Mouse (Mus musculus): ENCODE data around the gene Tdrd5. TPM values are rescaled to one million over a fixed set of nuclear protein-coding genes. Genes with fewer than 3 reads are reported as not detected.

Gene Tdrd5
- total and polyA plus RNA-seq, 3 experiments, result not detected

DNA sequence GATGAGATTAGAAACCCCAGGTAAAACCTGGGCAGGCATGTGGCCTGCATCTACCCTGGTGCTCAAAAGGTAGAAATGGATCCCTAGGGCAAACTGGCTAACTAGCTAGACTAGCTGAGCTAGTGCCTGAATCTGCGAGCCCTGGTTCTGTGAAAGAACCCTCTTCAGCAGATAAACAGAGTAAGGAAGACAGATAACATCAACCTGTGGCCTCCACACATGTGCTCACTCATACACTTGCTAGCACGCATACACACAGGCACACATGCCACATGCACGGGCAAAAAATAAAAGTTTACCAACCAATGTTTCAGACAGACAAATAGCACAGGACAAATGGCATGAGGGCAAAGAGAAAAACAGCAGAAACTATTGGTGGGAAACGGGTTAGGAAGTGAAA is 47.0 kb upstream of the Tdrd5 start:
- dilution Hi-C loops (cut with MboI; ENCODE audit: extremely low pct_ligation_motif_present, extremely low pct_unique_long_range_greater_than_20kb, low sequenced_read_pairs), result no loop called here
- H3K4me2 ChIP-seq (ENCODE audit: insufficient read depth, low read depth, poor library complexity, severe bottlenecking), result no peak overlapping the region
- peaks cover 0 to 5% of the 10 kb centered on the region in 2 experiments; a peak in 1 of 4 replicates for H3K4me1 ChIP-seq (ENCODE audit: control insufficient read depth in 1 of 2, insufficient read depth in 2 of 2)
- H3K27ac ChIP-seq (ENCODE audit: insufficient read depth, low read depth), result no peak overlapping the region
- no peaks in the 10 kb centered on the region for H3K36me3 ChIP-seq (replicated peaks in 1 of 2; ENCODE audit: control insufficient read depth in 1 of 2, insufficient read depth in 1 of 2, low read length in 1 of 2)
- no peaks in the 10 kb centered on the region for H3K79me2 ChIP-seq (replicated peaks; ENCODE audit: control insufficient read depth, extremely low read depth, insufficient read depth, poor library complexity, severe bottlenecking)
- TF ChIP-seq KAT2A (IDR thresholded peaks at IDR 0.05; ENCODE audit: insufficient replicate concordance, low read length) (no peak), PAX5 (IDR thresholded peaks at IDR 0.05; ENCODE audit: low read length) (no peak), MAZ (IDR thresholded peaks at IDR 0.05; ENCODE audit: low read depth, low read length) (no peak), MXI1 (IDR thresholded peaks at IDR 0.05; ENCODE audit: low read depth, low read length) (no peak), JUN (IDR thresholded peaks at IDR 0.05; ENCODE audit: insufficient read depth, low read depth, low read length) (no peak), RCOR1 (conservative IDR thresholded peaks at IDR 0.05; ENCODE audit: low read depth, low read length) (no peak), ZC3H11A (IDR thresholded peaks at IDR 0.05; ENCODE audit: low read depth, low read length) (no peak)
- H3K9ac ChIP-seq (ENCODE audit: insufficient read depth, low read depth), result no peak overlapping the region
- H3K27me3 ChIP-seq (replicated peaks), result no peaks in the 10 kb centered on the region
- H3K9me3 ChIP-seq (replicated peaks; ENCODE audit: low read length), result peaks cover 10% of the 10 kb centered on the region
- in situ Hi-C loops (cut with MboI; ENCODE audit: low pct_ligation_motif_present, low pct_unique_long_range_greater_than_20kb, low sequenced_read_pairs), result no loop called here
- no peak overlapping the region for H3K4me3 ChIP-seq (replicated peaks in 1 of 3; ENCODE audit: low read depth in 2 of 3, low read length in 2 of 3, poor library complexity in 1 of 3)
- DNase-seq (ENCODE audit: extremely low read depth), result no peak

DNA sequence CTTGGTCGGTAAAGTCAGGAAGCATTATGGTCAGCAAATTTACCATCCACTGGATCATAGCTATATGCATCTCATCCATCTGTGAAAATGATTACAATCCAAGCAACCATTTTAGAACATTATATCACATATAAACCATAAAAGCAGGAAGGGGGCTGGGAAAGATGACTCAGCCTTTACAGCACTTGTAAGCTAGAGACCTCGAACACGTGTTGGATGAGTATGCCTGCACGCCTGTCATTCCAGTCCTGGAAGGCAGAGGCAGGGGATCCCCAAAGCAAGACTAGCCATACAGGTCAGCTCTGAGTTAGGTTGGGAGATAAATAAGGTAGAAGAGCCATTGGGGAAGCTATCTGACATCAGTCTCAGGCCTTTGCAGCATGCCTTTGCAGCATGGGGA is 45.6 kb upstream of the Tdrd5 start:
- no peak overlapping the region for H3K4me3 ChIP-seq (replicated peaks in 1 of 3; ENCODE audit: low read depth in 2 of 3, low read length in 2 of 3, poor library complexity in 1 of 3)
- no peaks in the 10 kb centered on the region for H3K36me3 ChIP-seq (replicated peaks in 1 of 2; ENCODE audit: control insufficient read depth in 1 of 2, insufficient read depth in 1 of 2, low read length in 1 of 2)
- H3K9ac ChIP-seq (ENCODE audit: insufficient read depth, low read depth), result no peak overlapping the region
- dilution Hi-C loops (cut with MboI; ENCODE audit: extremely low pct_ligation_motif_present, extremely low pct_unique_long_range_greater_than_20kb, low sequenced_read_pairs) (no loop called here), in situ Hi-C loops (cut with MboI; ENCODE audit: low pct_ligation_motif_present, low pct_unique_long_range_greater_than_20kb, low sequenced_read_pairs) (no loop called here)
- H3K27me3 ChIP-seq (replicated peaks), result no peaks in the 10 kb centered on the region
- H3K4me1 ChIP-seq (ENCODE audit: control insufficient read depth in 1 of 2, insufficient read depth in 2 of 2), result peaks cover 0 to 17% of the 10 kb centered on the region in 2 experiments; a peak in 2 of 4 replicates
- H3K79me2 ChIP-seq (replicated peaks; ENCODE audit: control insufficient read depth, extremely low read depth, insufficient read depth, poor library complexity, severe bottlenecking), result no peaks in the 10 kb centered on the region
- no peak overlapping the region for H3K4me2 ChIP-seq (ENCODE audit: insufficient read depth, low read depth, poor library complexity, severe bottlenecking)
- no peak for DNase-seq (ENCODE audit: extremely low read depth)
- H3K9me3 ChIP-seq (replicated peaks; ENCODE audit: low read length), result peaks cover 2% of the 10 kb centered on the region
- TF ChIP-seq ZNF384 (IDR thresholded peaks at IDR 0.05; ENCODE audit: low read depth, low read length) (no peak), USF2 (conservative IDR thresholded peaks at IDR 0.05; ENCODE audit: low read depth, low read length) (no peak), ZMIZ1 (IDR thresholded peaks at IDR 0.05; ENCODE audit: low read depth, low read length) (no peak), ELF1 (IDR thresholded peaks at IDR 0.05; ENCODE audit: low read depth, low read length) (no peak), TCF12 (IDR thresholded peaks at IDR 0.05; ENCODE audit: low read depth, low read length) (no peak), CHD1 (IDR thresholded peaks at IDR 0.05; ENCODE audit: low read depth, low read length) (no peak), USF1 (IDR thresholded peaks at IDR 0.05; ENCODE audit: low read depth, low read length) (no peak)
- H3K27ac ChIP-seq (ENCODE audit: insufficient read depth, low read depth), result no peak overlapping the region

DNA sequence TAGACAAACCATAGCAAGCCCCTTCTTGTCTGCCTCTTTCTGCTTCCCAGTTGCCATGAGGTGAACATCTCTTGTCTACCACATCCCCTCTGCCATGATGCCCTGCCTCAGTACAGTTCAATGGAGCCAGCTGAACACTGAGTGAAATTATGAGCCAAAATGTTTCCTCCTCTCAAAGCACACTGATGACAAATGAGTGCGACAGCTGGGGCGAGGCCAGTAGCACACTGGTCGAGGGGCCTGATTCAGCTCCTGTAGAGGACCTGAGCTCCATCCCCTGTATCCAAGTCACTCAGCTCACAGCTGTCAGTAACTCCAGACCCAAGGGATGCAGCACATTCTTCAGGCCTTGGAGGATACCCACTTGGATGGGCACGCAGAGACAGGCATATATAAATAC is 42.2 kb upstream of the Tdrd5 start:
- TF ChIP-seq ZMIZ1 (IDR thresholded peaks at IDR 0.05; ENCODE audit: low read depth, low read length) (no peak), UBTF (IDR thresholded peaks at IDR 0.05; ENCODE audit: low read depth, low read length) (no peak), JUN (IDR thresholded peaks at IDR 0.05; ENCODE audit: insufficient read depth, low read depth, low read length) (no peak), MYC (IDR thresholded peaks at IDR 0.05; ENCODE audit: low read depth, low read length) (no peak), USF1 (IDR thresholded peaks at IDR 0.05; ENCODE audit: low read depth, low read length) (no peak), MAZ (IDR thresholded peaks at IDR 0.05; ENCODE audit: low read depth, low read length) (no peak), JUND (conservative IDR thresholded peaks at IDR 0.05; ENCODE audit: low read depth, low read length) (no peak), ZNF384 (IDR thresholded peaks at IDR 0.05; ENCODE audit: low read depth, low read length) (no peak), PAX5 (IDR thresholded peaks at IDR 0.05; ENCODE audit: low read length) (no peak), CHD2 (IDR thresholded peaks at IDR 0.05; ENCODE audit: low read length) (no peak), SIN3A (IDR thresholded peaks at IDR 0.05; ENCODE audit: low read length) (no peak), HCFC1 (IDR thresholded peaks at IDR 0.05; ENCODE audit: low read depth, low read length) (no peak), MAFK (IDR thresholded peaks at IDR 0.05; ENCODE audit: insufficient replicate concordance, low read length) (no peak), TCF12 (IDR thresholded peaks at IDR 0.05; ENCODE audit: low read depth, low read length) (no peak)
- peaks cover 0 to 20% of the 10 kb centered on the region in 2 experiments; a peak in 2 of 4 replicates for H3K4me1 ChIP-seq (ENCODE audit: control insufficient read depth in 1 of 2, insufficient read depth in 2 of 2)
- no peak for DNase-seq (ENCODE audit: extremely low read depth)

More for the DNA sequence above, 42.2 kb upstream of the Tdrd5 start:
- Histone ChIP-seq H3K4me3 (replicated peaks in 1 of 3; ENCODE audit: low read depth in 2 of 3, low read length in 2 of 3, poor library complexity in 1 of 3) (no peak overlapping the region), H3K4me2 (ENCODE audit: insufficient read depth, low read depth, poor library complexity, severe bottlenecking) (no peak overlapping the region), H3K9ac (ENCODE audit: insufficient read depth, low read depth) (no peak overlapping the region), H3K27me3 (replicated peaks) (no peaks in the 10 kb centered on the region), H3K79me2 (replicated peaks; ENCODE audit: control insufficient read depth, extremely low read depth, insufficient read depth, poor library complexity, severe bottlenecking) (no peaks in the 10 kb centered on the region), H3K36me3 (replicated peaks in 1 of 2; ENCODE audit: control insufficient read depth in 1 of 2, insufficient read depth in 1 of 2, low read length in 1 of 2) (no peaks in the 10 kb centered on the region), H3K27ac (ENCODE audit: insufficient read depth, low read depth) (no peak overlapping the region), H3K9me3 (replicated peaks; ENCODE audit: low read length) (peaks cover 2% of the 10 kb centered on the region)
- dilution Hi-C loops (cut with MboI; ENCODE audit: extremely low pct_ligation_motif_present, extremely low pct_unique_long_range_greater_than_20kb, low sequenced_read_pairs) (no loop called here), in situ Hi-C loops (cut with MboI; ENCODE audit: low pct_ligation_motif_present, low pct_unique_long_range_greater_than_20kb, low sequenced_read_pairs) (no loop called here)

Data from CH12.LX (cell line).